Mouse (Mus musculus) embryonic stem cell, embryonic (primary cell): ENCODE data around the gene Il10.
"Not testable (repeated sequence)": the region's sequence is repeated elsewhere in the genome, so short reads cannot be mapped to it uniquely, and the experiment has no call there.

Experiments used
- CTCF ChIA-PET, 4 experiments: fragments of 300-600 bp in 2 of 4; fragments of 350-600 bp in 2 of 4; sonication (Branson Sonifier 250); formaldehyde crosslinking; loops; one replicate each; lab custom pipeline; 2022; ENCODE audit warnings: inconsistent platforms in 2 of 4; lab: Charles Lee
- POLR2A ChIA-PET, 4 experiments: fragments of 300-600 bp in 2 of 4; fragments of 350-600 bp in 2 of 4; sonication (Branson Sonifier 250); formaldehyde crosslinking; loops; one replicate each; lab custom pipeline; 2022; ENCODE audit warnings: antibody characterized with exemption in 4 of 4, inconsistent platforms in 1 of 4; lab: Charles Lee

The Il10 gene

GRCm38 (mm10) chr1:131010201-131011153 is 9.2 kb upstream of the Il10 start:
- CTCF ChIA-PET = interaction anchor here in 1 of 4 experiments (0.7 kb wide), 1 partner anchor 43 kb away, joined by 3 read pairs; no protein-coding TSS in a partner anchor

GRCm38 (mm10) chr1:131012494-131012893 is 7.2 kb upstream of the Il10 start:
- CTCF ChIA-PET = no interaction called here
- POLR2A ChIA-PET = no interaction called here

More at GRCm38 (mm10) chr1:131010201-131011153, 9.2 kb upstream of the Il10 start:
- POLR2A ChIA-PET = no interaction called here

GRCm38 (mm10) chr1:131013926-131014325 is 5.7 kb upstream of the Il10 start:
- POLR2A ChIA-PET = no interaction called here
- CTCF ChIA-PET = interaction anchor here in 1 of 4 experiments (0.7 kb wide), 1 partner anchor 34 kb away, joined by 4 read pairs; no protein-coding TSS in a partner anchor

- POLR2A ChIA-PET = no interaction called here
- CTCF ChIA-PET = no interaction called here
Observed at GRCm38 (mm10) chr1:131015281-131015680, 4.4 kb upstream of the Il10 start.

- CTCF ChIA-PET = no interaction called here
- POLR2A ChIA-PET = no interaction called here
Observed at GRCm38 (mm10) chr1:131015879-131016278, 3.8 kb upstream of the Il10 start.

- CTCF ChIA-PET = interaction anchor here in 2 of 4 experiments (0.6 to 2.3 kb wide), 7 partner anchors 18 to 473 kb away, joined by 3 to 9 read pairs (median 4); no protein-coding TSS in a partner anchor
- POLR2A ChIA-PET = interaction anchor here in 2 of 4 experiments (0.6 to 1.6 kb wide), 9 partner anchors 10 to 305 kb away, joined by 3 to 6 read pairs (median 4); partner anchors contain the start of gene Gm29427 (in 1 of the 2)
Observed at GRCm38 (mm10) chr1:131020425-131021310, 1.0 kb downstream of the Il10 start.

GRCm38 (mm10) chr1:131021438-131021837 is 1.8 kb downstream of the Il10 start:
- ChIA-PET CTCF (interaction anchor here in 1 of 4 experiments (0.8 to 2.3 kb wide), 2 partner anchors 32 to 37 kb away, joined by 3 to 9 read pairs; no protein-coding TSS in a partner anchor), POLR2A (interaction anchor here in 1 of 4 experiments (1.2 to 1.6 kb wide), 3 partner anchors 9 to 37 kb away, joined by 3 to 6 read pairs (median 4); no protein-coding TSS in a partner anchor)

- ChIA-PET CTCF (interaction anchor here in 1 of 4 experiments (0.8 to 2.3 kb wide), 2 partner anchors 31 to 37 kb away, joined by 3 to 9 read pairs; no protein-coding TSS in a partner anchor), POLR2A (interaction anchor here in 1 of 4 experiments (1.2 to 1.6 kb wide), 3 partner anchors 8 to 38 kb away, joined by 3 to 6 read pairs (median 4); no protein-coding TSS in a partner anchor)
Observed at GRCm38 (mm10) chr1:131021900-131022590, 2.4 kb downstream of the Il10 start.

GRCm38 (mm10) chr1:131022591-131023249 is 3.1 kb downstream of the Il10 start:
- POLR2A ChIA-PET = no interaction called here
- CTCF ChIA-PET = no interaction called here

- POLR2A ChIA-PET = not testable (repeated sequence)
- CTCF ChIA-PET = interaction anchor here in 1 of 4 experiments (1.0 kb wide), 1 partner anchor 37 kb away, joined by 10 read pairs; no protein-coding TSS in a partner anchor
Observed at GRCm38 (mm10) chr1:131023250-131023858, 3.7 kb downstream of the Il10 start.

- ChIA-PET CTCF (interaction anchor here in 1 of 4 experiments (0.6 kb wide), 1 partner anchor 228 kb away, joined by 5 read pairs; no protein-coding TSS in a partner anchor), POLR2A (interaction anchor here in 1 of 4 experiments (0.6 kb wide), 1 partner anchor 510 kb away, joined by 4 read pairs; no protein-coding TSS in a partner anchor)
Observed at GRCm38 (mm10) chr1:131024900-131025842, 5.5 kb downstream of the Il10 start.

- POLR2A ChIA-PET = interaction anchor here in 1 of 4 experiments (0.6 kb wide), 1 partner anchor 511 kb away, joined by 4 read pairs; no protein-coding TSS in a partner anchor
- CTCF ChIA-PET = interaction anchor here in 1 of 4 experiments (0.5 to 0.6 kb wide), 2 partner anchors 228 to 369 kb away, joined by 3 to 5 read pairs; no protein-coding TSS in a partner anchor
Observed at GRCm38 (mm10) chr1:131025843-131026190, 6.2 kb downstream of the Il10 start.

GRCm38 (mm10) chr1:131029215-131029614 is 9.6 kb downstream of the Il10 start:
- ChIA-PET POLR2A (interaction anchor here in 1 of 4 experiments (0.6 kb wide), 1 partner anchor 1234 kb away, joined by 4 read pairs; no protein-coding TSS in a partner anchor), CTCF (interaction anchor here in 2 of 4 experiments (0.6 to 0.7 kb wide), 2 partner anchors 16 to 410 kb away, joined by 3 to 9 read pairs; no protein-coding TSS in a partner anchor)

GRCm38 (mm10) chr1:131030261-131030660 is 10.6 kb downstream of the Il10 start:
- POLR2A ChIA-PET = interaction anchor here in 3 of 4 experiments (0.6 to 0.7 kb wide), 3 partner anchors 9 to 588 kb away, joined by 3 to 11 read pairs (median 4); no protein-coding TSS in a partner anchor
- CTCF ChIA-PET = interaction anchor here in 2 of 4 experiments (0.6 kb wide), 2 partner anchors 9 to 232 kb away, joined by 3 to 10 read pairs; no protein-coding TSS in a partner anchor

- CTCF ChIA-PET = interaction anchor here in 2 of 4 experiments (0.8 to 0.9 kb wide), 2 partner anchors 22 to 156 kb away, joined by 3 read pairs; no protein-coding TSS in a partner anchor
- POLR2A ChIA-PET = interaction anchor here in 2 of 4 experiments (0.6 to 1.1 kb wide), 2 partner anchors 10 to 15 kb away, joined by 3 read pairs; no protein-coding TSS in a partner anchor
Observed at GRCm38 (mm10) chr1:131031267-131031666, 11.6 kb downstream of the Il10 start.
